Mouse (Mus musculus) heart, postnatal 0 days (tissue): ENCODE data around the gene Ece1. TPM values are rescaled to one million over a fixed set of nuclear protein-coding genes. Genes with fewer than 3 reads are reported as not detected.

Experiments used
- ATAC-seq: fragments of 200-750 bp; cut with Nextera tagmentation; 2 replicates; pipeline ENCODE4 v1.8.0; 2017; ENCODE audit warnings: low read depth, moderate number of reproducible peaks, moderate library complexity; ENCODE audit not compliant: insufficient read depth
- DNase-seq: peaks from one replicate; pipeline ENCODE4 v3.0.0-alpha.2; 2016; ENCODE audit warnings: low spot score
- H3K27ac ChIP-seq: fragments of 300-500 bp; sonication (generic); 2 replicates; pipeline ENCODE4 v1.5.1; 2014; ENCODE audit warnings: low read depth, mild to moderate bottlenecking
- H3K27me3 ChIP-seq: fragments of 300-500 bp; sonication (generic); 2 replicates; pipeline ENCODE4 v1.6.1; 2014; ENCODE audit warnings: low read length, mixed read lengths; ENCODE audit not compliant: control insufficient read depth, insufficient read depth
- H3K36me3 ChIP-seq: fragments of 300-500 bp; sonication (generic); replicated peaks from 2 replicates; pipeline ENCODE4 v1.6.1; 2014; ENCODE audit warnings: low read length, mixed read lengths; ENCODE audit not compliant: control insufficient read depth, insufficient read depth
- H3K4me1 ChIP-seq: fragments of 300-500 bp; sonication (generic); 2 replicates; pipeline ENCODE4 v1.6.1; 2014; ENCODE audit warnings: antibody characterized with exemption; ENCODE audit not compliant: control insufficient read depth, insufficient read depth
- H3K4me2 ChIP-seq: fragments of 300-500 bp; sonication (generic); 2 replicates; pipeline ENCODE4 v1.6.1; 2014; ENCODE audit warnings: low read depth, mild to moderate bottlenecking, low read length, moderate library complexity
- H3K4me3 ChIP-seq: fragments of 300-500 bp; sonication (generic); 2 replicates; pipeline ENCODE4 v1.5.1; 2014; ENCODE audit warnings: low read depth, low read length
- H3K9ac ChIP-seq: fragments of 300-500 bp; sonication (generic); replicated peaks from 2 replicates; pipeline ENCODE4 v1.6.1; 2014; ENCODE audit warnings: low read depth, low read length, mixed read lengths
- H3K9me3 ChIP-seq: fragments of 300-500 bp; sonication (generic); replicated peaks from 2 replicates; pipeline ENCODE4 v1.6.1; 2016; ENCODE audit warnings: low read length; ENCODE audit not compliant: control insufficient read depth
- CTCF ChIP-seq: IDR thresholded peaks from 2 replicates; pipeline ENCODE4 v1.5.1; 2016; ENCODE audit warnings: antibody characterized with exemption, control low read depth, low read depth
- EP300 ChIP-seq: IDR thresholded peaks from 2 replicates; pipeline ENCODE4 v1.6.1; 2016; ENCODE audit warnings: antibody characterized with exemption, low read depth
- WGBS: fragments of 180-500 bp; shearing (Covaris S2); extraction: QIAGEN DNeasy Blood & Tissue Kit; methylation state at CpG from one replicate; pipeline ENCODE4 v1.1.7; 2014; 5-methylcytosine and 5-hydroxymethylcytosine counted together
- polyA plus RNA-seq: library from polyadenylated mRNA; unstranded; fragments of >200 nt; fragmentation: Nextera tagmentation; extraction: Ambion mirVana; gene quantifications from 2 replicates; pipeline ENCODE4 v1.2.1, GENCODE M21; 2015
- total RNA-seq: library from RNA; depleted of rRNA; stranded (reverse); fragments of >200 nt; gene quantifications from 2 replicates; pipeline ENCODE4 v1.2.3, GENCODE M21; 2014; ENCODE audit warnings: low replicate concordance

Gene Ece1
- total and polyA plus RNA-seq, 2 experiments from 2014 or later: 35.4 to 140 TPM

DNA sequence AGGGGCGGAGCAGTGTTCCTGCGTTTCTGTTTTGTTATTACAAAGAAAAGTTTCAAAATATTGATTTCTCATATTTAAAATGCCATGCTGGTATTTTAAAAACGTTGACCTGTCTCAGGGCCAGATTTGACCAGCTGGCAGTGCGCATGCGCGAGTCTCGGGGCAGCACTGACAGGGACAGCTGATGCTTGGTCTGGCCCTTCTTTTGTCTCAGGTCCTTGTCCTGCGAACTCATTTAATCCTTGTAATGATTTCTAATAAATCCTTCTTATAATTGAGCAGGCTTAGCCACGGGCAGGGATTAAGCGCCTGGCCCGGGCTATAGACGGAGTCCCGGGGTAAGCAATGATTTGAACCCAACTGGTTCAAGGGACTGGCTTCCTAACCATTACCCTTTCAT lies 40.2 kb downstream of the Ece1 start:
- WGBS: 87% methylated on average over 13 of the region's 13 CpGs
- TF ChIP-seq EP300 (no peak), CTCF (no peak)
- DNase-seq (no peak), ATAC-seq (no peak)
- no peaks in the 10 kb centered on the region for H3K36me3 ChIP-seq
- no peak overlapping the region for H3K4me3 ChIP-seq
- no peak overlapping the region for H3K4me2 ChIP-seq
- H3K27me3 ChIP-seq: no peaks in the 10 kb centered on the region
- H3K9me3 ChIP-seq: no peaks in the 10 kb centered on the region
- H3K9ac ChIP-seq: no peak overlapping the region
- H3K27ac ChIP-seq: no peak overlapping the region
- H3K4me1 ChIP-seq: peaks cover 2% of the 10 kb centered on the region; the same call in 1 of the 2 replicates

DNA sequence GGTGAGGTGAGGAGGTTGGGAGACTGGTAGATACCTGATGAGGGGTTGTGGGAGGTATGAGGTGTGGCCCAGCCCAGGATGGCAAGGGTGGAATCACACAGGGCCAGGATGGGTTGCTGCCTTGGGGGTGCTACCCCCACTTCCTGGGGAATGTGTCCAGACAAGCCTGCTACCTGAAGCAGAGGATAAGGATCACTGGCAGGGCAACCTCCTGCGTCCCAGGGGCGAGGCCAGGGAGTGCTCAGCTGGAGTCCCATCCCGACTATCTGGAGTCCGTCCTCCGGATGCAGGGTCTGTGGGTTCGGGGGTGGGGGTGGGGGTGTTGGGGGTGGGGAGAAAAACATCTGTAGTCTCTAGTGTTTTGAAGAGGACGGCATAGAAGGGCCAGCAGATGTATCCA lies 40.8 kb downstream of the Ece1 start:
- no peaks in the 10 kb centered on the region for H3K4me1 ChIP-seq
- ATAC-seq: no peak

DNA sequence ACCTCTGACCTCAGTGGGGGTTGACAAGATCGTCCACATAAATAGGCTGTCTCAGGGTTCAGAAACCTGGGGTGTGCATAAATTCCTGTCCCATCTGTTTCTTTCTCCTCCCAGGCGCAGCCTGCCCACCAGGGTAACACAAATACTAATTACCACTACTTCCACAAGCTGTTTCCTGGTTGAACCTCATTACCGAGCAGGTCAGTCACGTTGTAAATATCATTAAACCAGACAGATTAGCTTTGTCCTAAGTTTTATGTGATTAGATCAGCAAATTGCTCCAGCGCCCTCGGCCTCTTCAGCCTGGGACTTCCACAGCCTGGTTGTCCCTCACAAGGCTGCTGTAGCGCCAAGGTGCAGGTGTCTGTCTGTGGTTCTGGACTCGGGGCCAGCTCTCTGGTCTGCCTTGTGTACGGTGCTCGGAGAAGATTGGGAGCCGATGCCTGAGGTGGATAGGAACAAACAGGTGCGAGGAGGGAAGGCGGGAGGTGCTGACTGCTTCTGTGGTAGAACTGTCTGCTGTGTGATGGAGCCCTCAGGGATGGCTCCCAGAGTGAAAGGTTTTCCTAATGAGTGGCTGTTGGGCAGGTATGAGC lies 43.0 kb downstream of the Ece1 start:
- no peak for ATAC-seq

More for the DNA sequence above, 40.8 kb downstream of the Ece1 start:
- Histone ChIP-seq H3K9ac (no peak overlapping the region), H3K36me3 (no peaks in the 10 kb centered on the region), H3K27me3 (no peaks in the 10 kb centered on the region), H3K27ac (no peak overlapping the region), H3K4me2 (no peak overlapping the region), H3K9me3 (no peaks in the 10 kb centered on the region), H3K4me3 (no peak overlapping the region)
- DNase-seq: no peak
- TF ChIP-seq EP300: no peak
- TF ChIP-seq CTCF: no peak
- WGBS: 41% methylated on average over 5 of the region's 7 CpGs

DNA sequence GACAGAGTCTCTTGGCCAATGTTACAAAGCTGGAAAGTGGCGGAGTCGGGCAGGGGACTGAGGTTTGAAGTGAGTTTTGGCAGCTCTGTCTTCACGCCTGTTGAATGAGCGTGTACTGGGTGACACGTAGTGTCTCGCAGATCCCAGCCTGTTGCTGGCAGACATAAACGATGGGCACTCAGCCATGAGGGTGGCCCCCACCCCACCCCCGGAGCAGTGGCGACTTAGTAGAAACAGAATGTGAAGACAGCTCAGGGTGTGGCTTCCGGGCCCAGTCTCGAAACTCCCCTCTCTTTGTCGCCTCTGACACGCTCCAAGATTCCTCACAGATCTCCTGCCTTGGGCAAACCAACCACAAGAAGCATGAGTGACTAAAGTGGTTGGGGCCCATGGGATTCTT lies 45.9 kb downstream of the Ece1 start:
- ATAC-seq (no peak), DNase-seq (no peak)
- H3K27me3 ChIP-seq: peaks cover 4% of the 10 kb centered on the region; the same call in 1 of the 2 replicates
- no peak overlapping the region for H3K9ac ChIP-seq
- H3K36me3 ChIP-seq: no peaks in the 10 kb centered on the region
- TF ChIP-seq EP300: no peak
- TF ChIP-seq CTCF: no peak
- H3K4me2 ChIP-seq: no peak overlapping the region
- 35% methylated on average over 13 of the region's 13 CpGs for WGBS
- no peak overlapping the region for H3K4me3 ChIP-seq
- H3K9me3 ChIP-seq: no peaks in the 10 kb centered on the region
- H3K27ac ChIP-seq: no peak overlapping the region
- H3K4me1 ChIP-seq: no peaks in the 10 kb centered on the region

More for the DNA sequence above, 43.0 kb downstream of the Ece1 start:
- 79% methylated on average over 13 of the region's 13 CpGs for WGBS
- DNase-seq: no peak
- no peak overlapping the region for H3K4me3 ChIP-seq
- no peaks in the 10 kb centered on the region for H3K4me1 ChIP-seq
- H3K4me2 ChIP-seq: no peak overlapping the region
- TF ChIP-seq CTCF: no peak
- no peak for TF ChIP-seq EP300
- no peaks in the 10 kb centered on the region for H3K9me3 ChIP-seq
- no peaks in the 10 kb centered on the region for H3K27me3 ChIP-seq
- H3K27ac ChIP-seq: no peak overlapping the region
- no peaks in the 10 kb centered on the region for H3K36me3 ChIP-seq
- H3K9ac ChIP-seq: no peak overlapping the region

DNA sequence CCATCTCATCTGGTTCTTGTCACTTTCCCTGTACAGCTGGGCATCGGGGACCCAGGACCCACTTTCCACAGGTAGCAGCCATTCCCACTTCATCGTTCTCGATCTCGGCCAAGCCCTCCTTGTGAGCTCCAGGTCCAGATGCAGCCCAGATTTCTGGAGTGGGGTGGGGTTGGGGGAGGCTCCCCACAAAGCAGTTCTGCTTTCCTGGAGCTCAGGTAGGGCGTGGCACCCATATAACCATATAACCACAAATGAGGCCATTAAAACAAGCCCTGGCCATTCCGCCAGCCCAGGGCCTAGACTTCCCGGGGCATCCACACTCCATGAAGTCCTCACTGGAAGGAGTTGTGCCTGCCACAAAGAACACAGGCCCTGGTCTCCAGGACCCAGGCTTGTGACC lies 46.5 kb downstream of the Ece1 start:
- no peak for ATAC-seq
- Histone ChIP-seq H3K27ac (no peak overlapping the region), H3K4me1 (no peaks in the 10 kb centered on the region; the same call in 1 of the 2 replicates)

DNA sequence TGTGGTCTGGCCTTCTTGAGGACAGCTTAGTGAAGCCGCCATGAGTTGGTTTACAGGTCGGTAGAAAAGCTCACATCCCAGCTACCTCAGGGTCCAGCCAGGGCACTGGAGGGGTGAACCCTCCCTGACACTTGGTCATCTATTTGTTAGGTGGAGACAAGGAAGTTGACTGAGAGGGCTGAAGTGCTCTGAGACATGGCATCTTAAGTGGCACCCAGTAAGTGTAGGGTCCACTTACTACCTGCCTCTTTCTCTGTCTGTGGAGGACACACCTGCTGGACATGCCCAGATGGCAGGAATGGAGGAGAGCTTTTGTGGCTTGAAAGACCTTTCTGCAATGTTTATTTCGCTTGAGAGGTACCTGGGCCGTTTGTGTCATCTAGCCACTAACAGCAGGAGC lies 46.9 kb downstream of the Ece1 start:
- H3K36me3 ChIP-seq: no peaks in the 10 kb centered on the region
- no peak for DNase-seq
- no peak overlapping the region for H3K4me2 ChIP-seq
- no peaks in the 10 kb centered on the region for H3K9me3 ChIP-seq
- 76% methylated on average over 4 of the region's 4 CpGs for WGBS
- no peak for TF ChIP-seq EP300
- TF ChIP-seq CTCF: no peak
- no peak overlapping the region for H3K27ac ChIP-seq
- H3K4me3 ChIP-seq: no peak overlapping the region
- H3K27me3 ChIP-seq: peaks cover 9% of the 10 kb centered on the region; the same call in 1 of the 2 replicates
- H3K4me1 ChIP-seq: no peaks in the 10 kb centered on the region; the same call in 1 of the 2 replicates
- ATAC-seq: no peak
- H3K9ac ChIP-seq: no peak overlapping the region

More for the DNA sequence above, 46.5 kb downstream of the Ece1 start:
- no peaks in the 10 kb centered on the region for H3K36me3 ChIP-seq
- no peak for DNase-seq
- no peak overlapping the region for H3K4me2 ChIP-seq
- 77% methylated on average over 7 of the region's 7 CpGs for WGBS
- TF ChIP-seq EP300 (no peak), CTCF (no peak)
- no peak overlapping the region for H3K9ac ChIP-seq
- no peaks in the 10 kb centered on the region for H3K9me3 ChIP-seq
- H3K4me3 ChIP-seq: no peak overlapping the region
- H3K27me3 ChIP-seq: peaks cover 9% of the 10 kb centered on the region; the same call in 1 of the 2 replicates
